8 mouse cellular contexts compared by ENCODE assay signal in the genomic region with DNA sequence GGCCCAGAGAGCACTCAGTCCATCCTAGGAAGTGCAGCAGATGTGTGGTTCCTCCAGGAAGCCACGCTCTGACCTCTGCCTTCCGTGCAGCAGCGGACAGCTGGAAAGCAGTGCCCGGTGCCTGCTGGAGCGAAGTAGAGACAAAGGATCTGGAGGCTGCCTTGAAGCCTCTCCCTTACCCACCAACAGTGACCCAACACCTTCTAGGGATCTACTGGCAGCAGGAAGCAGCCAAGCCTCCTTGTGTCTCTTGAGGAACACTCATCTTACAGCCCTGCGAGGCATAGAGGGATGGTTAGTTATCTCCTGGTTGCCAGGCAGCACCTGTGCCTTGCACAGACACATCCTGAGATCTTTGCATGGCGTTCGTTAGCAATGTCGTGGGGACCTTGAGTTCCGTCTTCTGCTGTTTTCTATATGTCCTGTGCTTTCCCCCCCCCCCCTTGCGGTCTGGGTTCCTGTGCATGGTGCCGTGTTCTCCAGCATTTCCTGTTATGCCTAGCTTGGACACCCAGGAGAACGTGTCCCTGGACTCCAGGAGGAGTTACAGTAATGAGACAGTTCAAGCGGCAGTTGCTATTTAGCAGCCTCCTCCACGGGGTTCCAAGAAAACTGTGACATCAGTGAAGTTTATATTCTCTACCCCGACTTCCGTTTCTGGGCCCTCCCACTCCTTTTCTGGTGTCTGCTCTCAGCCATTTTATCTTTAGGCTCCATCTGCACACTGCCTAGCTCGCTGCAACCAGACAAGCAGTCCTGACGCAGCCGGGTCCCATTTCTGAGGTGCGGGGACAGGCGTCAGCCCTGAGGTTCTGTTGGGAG.
DNase-seq lines count a peak whose midpoint lies in the region; ATAC-seq and TF ChIP-seq lines count a peak whose summit lies in the region.

No protein-coding gene starts in this region.

- 82% methylated on average over 22 of the region's 22 CpGs for WGBS in forebrain, embryonic 10.5 days
- WGBS in forebrain, embryonic 13.5 days = 76% methylated on average over 22 of the region's 22 CpGs

- ATAC-seq in forebrain, embryonic 13.5 days = no peak
- no peak for ATAC-seq in cerebellum, adult (ENCODE audit: insufficient number of reproducible peaks, low FRiP score, low TSS enrichment)

- H3K36me3 ChIP-seq in forebrain, embryonic 10.5 days (replicated peaks) = no peaks in the 10 kb centered on the region
- no peaks in the 10 kb centered on the region for H3K36me3 ChIP-seq in forebrain, embryonic 13.5 days (ENCODE audit: poor library complexity, severe bottlenecking)
- no peaks in the 10 kb centered on the region for H3K36me3 ChIP-seq in splenic B cell, adult 2 months (ENCODE audit: control insufficient read depth, insufficient read depth, low read length, poor library complexity, severe bottlenecking)

- H3K27ac ChIP-seq in forebrain, embryonic 10.5 days = peak overlapping the region; percentile 78
- H3K27ac ChIP-seq in forebrain, embryonic 13.5 days = no peak overlapping the region
- peak overlapping the region; percentile 47 for H3K27ac ChIP-seq in cortical plate, adult 2 months (ENCODE audit: insufficient read depth, low read length)
- H3K27ac ChIP-seq in left cerebral cortex, adult 2 months = peak overlapping the region; percentile 64

- no peak overlapping the region for H3K9ac ChIP-seq in forebrain, embryonic 13.5 days

- peaks cover 33% of the 10 kb centered on the region for H3K4me1 ChIP-seq in forebrain, embryonic 10.5 days
- peaks cover 6% of the 10 kb centered on the region for H3K4me1 ChIP-seq in forebrain, embryonic 13.5 days
- H3K4me1 ChIP-seq in cortical plate, adult 2 months (ENCODE audit: control insufficient read depth, insufficient read depth, low read length) = peaks cover 22% of the 10 kb centered on the region

- no peak for DNase-seq in forebrain, embryonic 10.5 days (ENCODE audit: extremely low spot score, low spot score)
- DNase-seq in heart, postnatal 4 days = peak; percentile 46
- peak; percentile 64 to 66 for DNase-seq in left cerebral cortex, adult 2 months (ENCODE audit: extremely low spot score in 1 of 2, low spot score in 2 of 2)
- peak; percentile 54 for DNase-seq in lung, postnatal 36 days
- peak; percentile 67 for DNase-seq in splenic B cell, adult 2 months (ENCODE audit: low read depth, low spot score)

- no peak overlapping the region for H3K4me2 ChIP-seq in forebrain, embryonic 13.5 days

- TF ChIP-seq POLR2A in cortical plate, adult 2 months (IDR thresholded peaks at IDR 0.05; ENCODE audit: extremely low read depth, insufficient read depth, low read length) = peak; percentile 31; the same call in 1 of the 2 replicates

- H3K4me3 ChIP-seq in forebrain, embryonic 10.5 days = no peak overlapping the region
- H3K4me3 ChIP-seq in forebrain, embryonic 13.5 days = no peak overlapping the region
- peak overlapping the region; percentile 16; the same call in 1 of the 2 replicates for H3K4me3 ChIP-seq in cortical plate, adult 2 months (ENCODE audit: insufficient read depth, low read length)
- H3K4me3 ChIP-seq in left cerebral cortex, adult 2 months = peak overlapping the region; percentile 20

- TF ChIP-seq CTCF in cortical plate, adult 2 months (IDR thresholded peaks at IDR 0.05; ENCODE audit: extremely low read depth, insufficient read depth, low read length) = no peak
- no peak for TF ChIP-seq CTCF in left cerebral cortex, adult 2 months (IDR thresholded peaks at IDR 0.05)

- no peaks in the 10 kb centered on the region for H3K9me3 ChIP-seq in forebrain, embryonic 10.5 days
- no peaks in the 10 kb centered on the region for H3K9me3 ChIP-seq in forebrain, embryonic 13.5 days (replicated peaks)

- no peaks in the 10 kb centered on the region for H3K27me3 ChIP-seq in forebrain, embryonic 10.5 days (ENCODE audit: poor library complexity, severe bottlenecking)
- no peaks in the 10 kb centered on the region for H3K27me3 ChIP-seq in forebrain, embryonic 13.5 days
- no peaks in the 10 kb centered on the region for H3K27me3 ChIP-seq in splenic B cell, adult 2 months (ENCODE audit: control insufficient read depth, insufficient read depth, low read length, poor library complexity, severe bottlenecking)

- intact Hi-C loops in left cerebral cortex, adult 2 months (cut with DNase I) = loop anchor here (1.0 to 5.0 kb wide), 4 partner anchors 44 to 136 kb away; partner anchors contain the start of gene Prkce

Comparison
In these comparisons a context has a peak if more than half of its experiments do, and no peak if none do; other contexts are left out.
1. H3K4me3 ChIP-seq: peak in cortical plate, adult 2 months (single experiment) and left cerebral cortex, adult 2 months (single experiment); none in forebrain, embryonic 10.5 days (single experiment) and forebrain, embryonic 13.5 days (single experiment).